12 mouse cellular contexts compared by ENCODE assay signal in the genomic region with DNA sequence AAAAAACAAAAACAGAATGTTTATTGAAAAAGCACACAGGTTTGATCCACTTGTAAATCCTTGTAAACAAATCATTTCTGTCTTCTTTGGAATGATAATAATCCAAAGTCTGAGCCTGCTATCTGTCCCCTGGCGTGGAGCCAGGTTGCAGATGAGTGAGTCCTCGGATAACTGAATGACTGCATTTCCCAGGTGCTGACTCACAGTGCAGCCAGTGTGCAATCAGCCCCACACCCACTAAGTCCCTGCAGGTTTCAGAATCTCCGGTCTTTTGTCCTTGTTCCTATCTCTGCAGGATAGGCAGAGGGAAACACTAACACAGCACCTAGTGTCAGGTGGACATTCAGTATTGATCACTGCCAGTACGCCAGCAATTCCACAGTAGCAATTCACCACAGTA. TPM values are rescaled to one million over a fixed set of nuclear protein-coding genes. Genes with fewer than 3 reads are reported as not detected.
A peak's percentile ranks its signal among the peaks of the same experiment; 100 is the strongest.
DNase-seq lines count a peak whose midpoint lies in the region; ATAC-seq and TF ChIP-seq lines count a peak whose summit lies in the region.
"Had no signal": no experiment of that assay in that cellular context is flagged by ENCODE, and none has a peak within 500 bp of the region (broad histone marks: within the 10 kb centered on the region; RNA-seq: fewer than 3 reads in every experiment).

No protein-coding gene starts in this region.

- H3K4me3 ChIP-seq in forebrain, embryonic 12.5 days (replicated peaks) = no peak overlapping the region
- no peak overlapping the region for H3K4me3 ChIP-seq in forebrain, embryonic 11.5 days (ENCODE audit: low read depth, low read length)
- no peak overlapping the region for H3K4me3 ChIP-seq in liver, adult 2 months (ENCODE audit: insufficient read depth, low read depth, low read length)
- H3K4me3 ChIP-seq in liver, embryonic 12.5 days = no peak overlapping the region
- H3K4me3 ChIP-seq in hindbrain, postnatal 0 days (ENCODE audit: low read length) = peak overlapping the region; percentile 100; the same call in 1 of the 2 replicates
- no peak overlapping the region for H3K4me3 ChIP-seq in kidney, embryonic 15.5 days (replicated peaks)
- no peak overlapping the region for H3K4me3 ChIP-seq in lung, postnatal 0 days (ENCODE audit: low read depth, low read length)
- H3K4me3 ChIP-seq: heart, embryonic 12.5 days had no signal

- TF ChIP-seq CTCF in liver, adult 2 months (IDR thresholded peaks at IDR 0.05; ENCODE audit: low read depth, low read length) = no peak
- no peak for TF ChIP-seq CTCF in hindbrain, postnatal 0 days (IDR thresholded peaks at IDR 0.05; ENCODE audit: low read depth)
- no peak for TF ChIP-seq CTCF in lung, postnatal 0 days (IDR thresholded peaks at IDR 0.05)

- ATAC-seq in forebrain, embryonic 12.5 days (ENCODE audit: low FRiP score) = no peak
- no peak for ATAC-seq in forebrain, embryonic 11.5 days (replicated peaks; ENCODE audit: low FRiP score)
- ATAC-seq in liver, embryonic 12.5 days = no peak
- no peak for ATAC-seq in hindbrain, postnatal 0 days
- ATAC-seq in kidney, embryonic 15.5 days (replicated peaks; ENCODE audit: low FRiP score) = no peak
- no peak for ATAC-seq in lung, postnatal 0 days

- H3K27ac ChIP-seq in forebrain, embryonic 12.5 days = no peak overlapping the region
- H3K27ac ChIP-seq in forebrain, embryonic 11.5 days (ENCODE audit: low read depth, low read length) = no peak overlapping the region
- H3K27ac ChIP-seq in liver, adult 2 months (replicated peaks; ENCODE audit: insufficient read depth, low read depth, low read length) = no peak overlapping the region
- H3K27ac ChIP-seq in liver, embryonic 12.5 days = no peak overlapping the region
- H3K27ac ChIP-seq in hindbrain, postnatal 0 days = 0 out of 2 replicates have a peak overlapping the region, but pooled peaks have one; percentile 45
- H3K27ac ChIP-seq in kidney, embryonic 15.5 days = no peak overlapping the region
- no peak overlapping the region for H3K27ac ChIP-seq in lung, postnatal 0 days (ENCODE audit: low read length)
- H3K27ac ChIP-seq: liver, embryonic 14.5 days; macrophage had no signal

- 0 out of 2 replicates have a peak overlapping the region, but pooled peaks have one; percentile 13 for H3K9ac ChIP-seq in forebrain, embryonic 12.5 days
- no peak overlapping the region for H3K9ac ChIP-seq in forebrain, embryonic 11.5 days (ENCODE audit: low read length)
- no peak overlapping the region for H3K9ac ChIP-seq in liver, adult 2 months (ENCODE audit: low read depth, low read length)
- H3K9ac ChIP-seq in liver, embryonic 12.5 days = no peak overlapping the region
- peak overlapping the region; percentile 26; the same call in 1 of the 2 replicates for H3K9ac ChIP-seq in hindbrain, postnatal 0 days (replicated peaks; ENCODE audit: low read length)
- H3K9ac ChIP-seq in kidney, embryonic 15.5 days = no peak overlapping the region
- H3K9ac ChIP-seq in lung, postnatal 0 days (replicated peaks; ENCODE audit: low read depth) = no peak overlapping the region
- H3K9ac ChIP-seq: liver, embryonic 14.5 days had no signal

- no peak for DNase-seq in forebrain, embryonic 11.5 days (ENCODE audit: low spot score)
- DNase-seq in liver, adult 2 months (ENCODE audit: extremely low read depth, low read depth, low spot score) = peak; percentile 22
- peak; percentile 55 for DNase-seq in Muller cell, postnatal 12 days (ENCODE audit: inconsistent ontology term)
- DNase-seq in hindbrain, postnatal 0 days (ENCODE audit: low spot score) = no peak
- DNase-seq in lung, postnatal 0 days (ENCODE audit: low spot score) = no peak
- DNase-seq: embryo, embryonic 11 days had no signal

- no peak for TF ChIP-seq POLR2A in liver, adult 2 months (IDR thresholded peaks at IDR 0.05; ENCODE audit: extremely low read depth, insufficient read depth, low read length)

- WGBS in forebrain, embryonic 12.5 days = 70% methylated on average over 4 of the region's 4 CpGs
- 76% methylated on average over 4 of the region's 4 CpGs for WGBS in forebrain, embryonic 11.5 days
- 28% methylated on average over 4 of the region's 4 CpGs for whole genome bisulfite sequencing in liver, adult 2 months
- 57% methylated on average over 4 of the region's 4 CpGs for WGBS in liver, embryonic 12.5 days (ENCODE audit: insufficient replicate concordance)
- WGBS in hindbrain, postnatal 0 days = 70% methylated on average over 4 of the region's 4 CpGs
- 67% methylated on average over 4 of the region's 4 CpGs for WGBS in kidney, embryonic 15.5 days
- 55% methylated on average over 4 of the region's 4 CpGs for WGBS in lung, postnatal 0 days

- H3K4me1 ChIP-seq in forebrain, embryonic 12.5 days = peaks cover 29% of the 10 kb centered on the region
- no peaks in the 10 kb centered on the region; the same call in 1 of the 2 replicates for H3K4me1 ChIP-seq in forebrain, embryonic 11.5 days (replicated peaks; ENCODE audit: control insufficient read depth, insufficient read depth, low read length)
- peaks cover 14% of the 10 kb centered on the region for H3K4me1 ChIP-seq in liver, adult 2 months (ENCODE audit: control insufficient read depth, insufficient read depth, low read length)
- peaks cover 33% of the 10 kb centered on the region for H3K4me1 ChIP-seq in liver, embryonic 12.5 days
- H3K4me1 ChIP-seq in hindbrain, postnatal 0 days (ENCODE audit: insufficient read depth, low read length) = peaks cover 6% of the 10 kb centered on the region; the same call in 1 of the 2 replicates
- H3K4me1 ChIP-seq in kidney, embryonic 15.5 days = peaks cover 26% of the 10 kb centered on the region
- H3K4me1 ChIP-seq in lung, postnatal 0 days (ENCODE audit: insufficient read depth, low read depth, low read length) = peaks cover 2% of the 10 kb centered on the region; the same call in 1 of the 2 replicates

- peaks cover 17% of the 10 kb centered on the region; the same call in 1 of the 2 replicates for H3K79me2 ChIP-seq in liver, adult 2 months (ENCODE audit: control insufficient read depth, insufficient read depth, low read length)

- H3K4me2 ChIP-seq in forebrain, embryonic 12.5 days = no peak overlapping the region
- no peak overlapping the region for H3K4me2 ChIP-seq in forebrain, embryonic 11.5 days (ENCODE audit: low read depth, low read length, severe bottlenecking)
- no peak overlapping the region for H3K4me2 ChIP-seq in liver, embryonic 12.5 days
- peak overlapping the region; percentile 68 for H3K4me2 ChIP-seq in hindbrain, postnatal 0 days (ENCODE audit: low read depth, low read length)
- no peak overlapping the region for H3K4me2 ChIP-seq in kidney, embryonic 15.5 days
- no peak overlapping the region for H3K4me2 ChIP-seq in lung, postnatal 0 days (replicated peaks; ENCODE audit: low read depth, low read length)

- 0 out of 2 replicates have a peak, but pooled peaks cover 3% of the 10 kb centered on the region for H3K36me3 ChIP-seq in forebrain, embryonic 12.5 days (replicated peaks)
- no peaks in the 10 kb centered on the region for H3K36me3 ChIP-seq in forebrain, embryonic 11.5 days (ENCODE audit: control insufficient read depth, insufficient read depth, low read length)
- H3K36me3 ChIP-seq in liver, adult 2 months (ENCODE audit: control insufficient read depth, insufficient read depth, low read length) = no peaks in the 10 kb centered on the region
- H3K36me3 ChIP-seq in liver, embryonic 12.5 days = no peaks in the 10 kb centered on the region
- H3K36me3 ChIP-seq in hindbrain, postnatal 0 days (ENCODE audit: insufficient read depth, low read length) = no peaks in the 10 kb centered on the region
- H3K36me3 ChIP-seq in kidney, embryonic 15.5 days = no peaks in the 10 kb centered on the region
- no peaks in the 10 kb centered on the region for H3K36me3 ChIP-seq in lung, postnatal 0 days (ENCODE audit: insufficient read depth, low read length)
- H3K36me3 ChIP-seq: heart, embryonic 12.5 days had no signal

- H3K9me3 ChIP-seq in forebrain, embryonic 12.5 days = no peaks in the 10 kb centered on the region
- H3K9me3 ChIP-seq in forebrain, embryonic 11.5 days (ENCODE audit: control insufficient read depth, low read length) = no peaks in the 10 kb centered on the region
- no peaks in the 10 kb centered on the region for H3K9me3 ChIP-seq in liver, embryonic 12.5 days (replicated peaks)
- H3K9me3 ChIP-seq in hindbrain, postnatal 0 days (ENCODE audit: low read length) = no peaks in the 10 kb centered on the region
- no peaks in the 10 kb centered on the region for H3K9me3 ChIP-seq in kidney, embryonic 15.5 days (replicated peaks)
- H3K9me3 ChIP-seq in lung, postnatal 0 days (ENCODE audit: low read length) = no peaks in the 10 kb centered on the region
- H3K9me3 ChIP-seq: heart, embryonic 12.5 days had no signal

- no peak for TF ChIP-seq EP300 in lung, postnatal 0 days (IDR thresholded peaks at IDR 0.05)

- H3K27me3 ChIP-seq in forebrain, embryonic 12.5 days = peaks cover 17% of the 10 kb centered on the region
- H3K27me3 ChIP-seq in forebrain, embryonic 11.5 days (ENCODE audit: control insufficient read depth, insufficient read depth, low read length) = peaks cover 2% of the 10 kb centered on the region; the same call in 1 of the 2 replicates
- no peaks in the 10 kb centered on the region for H3K27me3 ChIP-seq in liver, adult 2 months (ENCODE audit: control insufficient read depth, insufficient read depth, low read length)
- H3K27me3 ChIP-seq in liver, embryonic 12.5 days (replicated peaks) = peaks cover 18% of the 10 kb centered on the region; the same call in 1 of the 2 replicates
- 0 out of 2 replicates have a peak, but pooled peaks cover 4% of the 10 kb centered on the region for H3K27me3 ChIP-seq in hindbrain, postnatal 0 days (ENCODE audit: insufficient read depth, low read length)
- H3K27me3 ChIP-seq in kidney, embryonic 15.5 days = 0 out of 2 replicates have a peak, but pooled peaks cover 5% of the 10 kb centered on the region
- no peaks in the 10 kb centered on the region for H3K27me3 ChIP-seq in lung, postnatal 0 days (replicated peaks; ENCODE audit: insufficient read depth, low read length)

RNA-seq across cellular contexts. Expression of a gene that starts 1.5 kb away (rescaled TPM):
- 97.5 and 98.8 TPM in 2 replicates for polyA plus RNA-seq in forebrain, embryonic 12.5 days (2016; fragmentation: Nextera tagmentation; extraction: Ambion mirVana)
- 90.8 and 96.9 TPM in 2 replicates for polyA plus RNA-seq in forebrain, embryonic 11.5 days (2014; fragmentation: Nextera tagmentation; extraction: Ambion mirVana)
- total RNA-seq in liver, adult 2 months (2014; rRNA removed) = 56.5 and 98.5 TPM in 2 replicates
- polyA plus RNA-seq in liver, adult 2 months (2012; rRNA removed) = 66.0 and 85.8 TPM in 2 replicates
- polyA plus RNA-seq in liver, embryonic 12.5 days (2016; fragmentation: Nextera tagmentation; extraction: Ambion mirVana) = 20.5 and 23.0 TPM in 2 replicates
- total RNA-seq in hindbrain, postnatal 0 days (2014; rRNA removed) = 258 and 262 TPM in 2 replicates
- 50.6 and 57.6 TPM in 2 replicates for polyA plus RNA-seq in hindbrain, postnatal 0 days (2015; fragmentation: Nextera tagmentation; extraction: Ambion mirVana)
- polyA plus RNA-seq in kidney, embryonic 15.5 days (2015; fragmentation: Nextera tagmentation; extraction: Ambion mirVana) = 38.6 and 52.4 TPM in 2 replicates
- 34.7 and 38.1 TPM in 2 replicates for polyA plus RNA-seq in lung, postnatal 0 days (2015; fragmentation: Nextera tagmentation; extraction: Ambion mirVana)

Comparison
In these comparisons a context has a peak if more than half of its experiments do, and no peak if none do; other contexts are left out.
1. H3K9ac ChIP-seq: peak in forebrain, embryonic 12.5 days (single experiment) and hindbrain, postnatal 0 days (single experiment); none in forebrain, embryonic 11.5 days (single experiment), liver, adult 2 months (single experiment), liver, embryonic 12.5 days (single experiment), kidney, embryonic 15.5 days (single experiment) and lung, postnatal 0 days (single experiment).
2. DNase-seq: peak in liver, adult 2 months (single experiment) and Muller cell, postnatal 12 days (single experiment); none in forebrain, embryonic 11.5 days (single experiment), hindbrain, postnatal 0 days (single experiment) and lung, postnatal 0 days (single experiment).